Mouse (Mus musculus) adrenal gland, adult 8-10 months (tissue): ENCODE measurements at regions not wholly inside any gene's neighbourhood (a gene's known extent, or its start where the extent isn't known, plus 50 kb on each side); places are given as distances from the start of the nearest gene placed in this dataset.

Experiments
- DNase-seq: peaks from one replicate; pipeline ENCODE4 v3.0.0; 2022

- DNase-seq, result no peak
Observed at GRCm38 (mm10) chr6:98872334-98872733, 529.8 kb upstream of the Gm765 start.

- DNase-seq, result no peak
Observed at GRCm38 (mm10) chr6:98869772-98870171, 527.2 kb upstream of the Gm765 start.

- no peak for DNase-seq
Observed at GRCm38 (mm10) chr6:98864306-98864705, 521.8 kb upstream of the Gm765 start.

- DNase-seq, result no peak
Observed at GRCm38 (mm10) chr6:98855958-98856357, 513.4 kb upstream of the Gm765 start.

DNA sequence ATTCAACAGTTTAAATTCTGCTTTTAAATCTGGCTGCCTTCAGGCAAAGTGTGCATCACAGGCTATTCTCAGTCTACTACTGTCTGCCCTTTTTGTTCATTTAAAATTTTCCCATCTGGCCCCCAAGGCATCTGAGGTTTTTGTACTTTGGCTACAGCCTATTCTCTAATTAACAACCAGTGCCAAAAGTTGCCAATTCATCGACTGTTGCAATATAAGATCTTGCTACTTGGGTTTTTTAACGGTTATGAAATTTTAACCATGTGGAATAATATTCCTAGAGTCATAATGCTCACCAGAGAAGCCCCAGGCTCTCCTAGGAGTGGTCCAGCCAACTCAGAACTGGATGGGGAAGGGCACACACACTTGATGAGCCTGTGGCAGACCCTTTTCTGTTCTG, 508.4 kb upstream of the Gm765 start:
- no peak for DNase-seq

- no peak for DNase-seq
Observed at GRCm38 (mm10) chr6:98848835-98849234, 506.3 kb upstream of the Gm765 start.

DNA sequence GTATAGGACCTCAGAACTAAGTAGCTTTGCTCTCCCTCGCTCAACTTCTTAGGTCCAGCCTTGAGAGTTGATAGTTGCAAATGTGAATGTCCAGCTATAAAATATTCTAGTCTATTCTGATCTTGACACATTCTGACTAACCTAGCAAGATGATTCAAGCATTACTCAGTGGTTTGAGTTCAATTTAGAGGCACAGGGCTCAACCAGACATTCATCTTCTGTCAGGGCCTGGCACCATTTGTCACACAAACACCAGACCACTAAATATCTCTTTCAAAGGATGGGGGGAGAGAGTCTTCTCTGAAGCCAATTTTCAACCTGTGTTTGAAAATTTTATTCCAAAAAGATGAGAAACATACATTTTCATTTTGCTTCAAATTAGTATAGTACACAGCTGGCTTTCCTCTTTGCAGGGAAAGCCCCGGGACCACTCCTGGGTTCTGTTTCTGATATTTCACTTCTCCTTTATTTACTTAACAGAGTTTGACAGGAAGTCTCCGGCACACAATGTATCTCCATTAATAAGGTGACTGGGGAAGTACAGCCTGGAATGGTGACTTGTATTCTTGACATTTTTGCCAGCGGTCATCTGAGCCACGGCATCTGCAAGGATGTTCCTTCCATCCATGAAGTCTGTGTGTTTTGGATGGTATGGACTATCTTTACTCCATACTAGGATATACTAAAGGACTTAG, 503.6 kb upstream of the Gm765 start:
- DNase-seq, result no peak

DNA sequence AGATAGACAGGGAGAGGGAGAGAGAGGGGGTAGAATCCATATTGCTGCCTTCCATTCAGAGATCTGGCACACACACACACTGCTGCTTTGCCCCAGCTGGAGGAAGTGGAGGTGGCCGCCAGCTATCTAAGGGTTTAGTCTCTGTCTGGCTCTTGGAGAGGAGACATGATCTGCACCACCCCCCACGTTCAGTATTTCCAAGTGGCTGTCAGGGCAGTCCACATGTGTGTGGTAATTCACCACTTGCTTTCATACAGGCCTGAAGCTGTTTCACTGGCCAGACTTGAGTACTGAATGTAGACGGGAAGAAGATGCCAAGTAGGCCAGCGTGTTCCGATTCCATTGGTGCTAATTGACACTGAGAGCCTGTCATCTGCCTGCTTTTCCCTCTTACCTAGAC, 501.0 kb upstream of the Gm765 start:
- DNase-seq, result peak; percentile 2

- no peak for DNase-seq
Observed at GRCm38 (mm10) chr6:98842924-98843323, 500.4 kb upstream of the Gm765 start.

- no peak for DNase-seq
Observed at GRCm38 (mm10) chr6:98833922-98834321, 491.4 kb upstream of the Gm765 start.

DNA sequence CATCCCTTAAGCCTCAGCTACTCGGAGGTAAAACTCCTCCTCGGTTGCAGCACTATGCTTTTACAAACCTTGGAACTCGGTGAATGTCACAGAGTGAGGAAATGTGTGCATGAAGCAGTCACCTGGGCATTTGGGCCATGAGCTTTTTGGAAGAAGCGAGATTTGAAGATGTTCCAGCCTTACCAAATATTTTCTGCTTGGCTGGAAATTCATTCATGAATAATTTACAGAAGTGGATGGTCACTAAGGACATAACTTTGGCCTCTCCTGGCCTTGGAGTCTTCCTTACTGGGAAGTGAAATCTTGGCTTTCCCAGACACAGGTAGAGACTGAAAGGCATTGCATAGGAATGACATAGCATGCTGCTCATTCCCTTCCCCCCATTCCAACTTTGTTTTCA, 487.6 kb upstream of the Gm765 start:
- no peak for DNase-seq

- no peak for DNase-seq
Observed at GRCm38 (mm10) chr6:98808046-98808445, 465.5 kb upstream of the Gm765 start.

GRCm38 (mm10) chr6:98803384-98803949, 460.9 kb upstream of the Gm765 start:
- DNase-seq, result no peak

DNA sequence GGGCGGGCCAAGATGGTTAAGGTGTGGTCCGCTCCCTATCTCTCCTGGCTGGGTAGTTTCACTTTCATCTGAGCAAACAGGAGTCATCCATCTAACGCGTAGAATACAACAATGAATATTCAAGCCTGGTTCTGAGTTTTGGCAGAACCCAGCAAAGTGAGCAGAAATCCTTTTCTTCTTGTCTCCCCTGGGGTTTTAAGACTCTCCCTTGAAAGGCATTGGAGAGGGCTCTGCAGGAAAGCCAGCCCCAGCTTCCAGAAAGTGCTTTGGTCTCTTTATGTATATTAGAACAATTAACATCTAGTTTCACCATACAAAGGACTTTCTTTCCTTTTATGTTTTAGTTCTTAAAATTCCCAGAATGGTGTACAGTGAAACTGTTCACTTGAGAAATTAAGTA, 458.5 kb upstream of the Gm765 start:
- no peak for DNase-seq

- no peak for DNase-seq
Observed at GRCm38 (mm10) chr6:98800040-98800439, 457.5 kb upstream of the Gm765 start.

GRCm38 (mm10) chr6:98797778-98798177, 455.2 kb upstream of the Gm765 start:
- DNase-seq, result no peak

DNA sequence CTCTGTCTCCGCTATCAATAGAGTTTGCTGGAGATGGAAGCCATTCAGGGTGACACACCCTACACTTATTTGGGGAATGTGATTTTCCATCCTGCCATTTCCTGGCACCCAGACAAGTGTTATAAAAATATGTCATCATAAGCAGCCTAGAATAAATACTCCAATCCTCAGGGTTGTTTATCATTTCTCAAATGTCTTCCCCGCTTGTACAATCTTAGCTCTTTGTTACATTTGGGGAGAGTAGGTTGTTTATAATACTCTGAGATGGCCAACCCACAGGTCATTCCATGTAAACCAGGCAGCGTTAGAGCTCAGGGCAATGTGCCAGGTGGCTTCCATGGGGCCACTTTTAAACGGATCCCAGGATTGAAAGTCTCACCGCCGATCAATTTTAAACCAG, 454.8 kb upstream of the Gm765 start:
- no peak for DNase-seq

DNA sequence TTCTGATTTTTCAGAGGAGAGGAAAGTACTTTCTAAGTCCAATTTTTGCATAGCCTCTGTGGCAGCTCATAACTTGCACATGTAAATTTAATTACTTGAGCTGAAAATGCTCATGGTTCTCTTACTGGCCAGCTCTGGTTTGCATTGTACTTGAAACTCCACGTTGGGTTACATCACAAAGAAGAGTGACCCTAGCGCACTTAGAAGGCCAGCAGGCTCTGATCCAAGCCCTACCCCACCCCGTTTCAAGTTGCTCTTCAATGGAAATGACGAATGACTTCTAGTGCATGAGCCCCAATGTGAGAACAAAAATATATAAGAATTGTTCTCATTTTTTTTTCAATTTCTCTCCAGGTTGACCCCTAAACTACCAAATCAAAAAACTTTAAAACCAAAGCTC, 454.1 kb upstream of the Gm765 start:
- no peak for DNase-seq

DNA sequence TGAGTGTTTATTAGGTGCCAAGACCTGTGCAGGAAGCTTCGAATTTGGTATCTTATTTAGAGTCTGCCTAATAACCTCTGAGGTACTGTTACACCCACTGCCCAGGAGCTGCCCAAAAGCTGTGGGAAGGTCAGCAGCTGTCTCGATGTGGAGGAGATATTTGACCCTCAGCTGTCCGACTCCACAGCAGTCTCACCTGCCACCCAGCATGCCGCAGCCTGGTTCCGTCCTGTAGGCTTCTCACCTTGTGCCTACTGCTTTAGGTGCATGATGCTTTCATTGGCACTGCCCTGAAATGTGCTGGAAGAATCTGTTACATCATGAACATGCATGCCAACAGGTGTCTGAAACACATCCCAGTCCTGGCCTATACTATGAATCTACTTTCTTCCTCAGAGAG, 444.9 kb upstream of the Gm765 start:
- DNase-seq, result no peak

DNA sequence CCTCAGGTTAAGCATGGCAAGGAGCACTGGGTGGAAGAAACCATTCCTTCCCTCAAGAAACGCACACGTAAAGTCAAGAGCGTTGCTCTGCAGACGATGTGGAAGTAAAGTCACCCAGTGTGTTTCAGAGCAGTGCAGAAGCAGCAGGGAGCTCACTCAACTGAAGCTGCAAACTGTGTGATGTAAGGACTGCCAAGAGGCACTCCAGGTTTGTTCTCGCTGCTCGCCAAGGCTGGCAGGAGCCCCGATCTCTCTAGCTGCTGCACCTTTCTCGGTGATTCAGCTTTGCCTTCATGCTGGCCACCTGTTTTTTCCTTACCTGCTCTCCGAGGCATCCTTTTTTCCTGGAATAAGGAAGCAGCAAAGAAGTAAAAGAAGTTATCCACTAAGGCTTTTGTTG, 439.5 kb upstream of the Gm765 start:
- DNase-seq, result no peak

DNA sequence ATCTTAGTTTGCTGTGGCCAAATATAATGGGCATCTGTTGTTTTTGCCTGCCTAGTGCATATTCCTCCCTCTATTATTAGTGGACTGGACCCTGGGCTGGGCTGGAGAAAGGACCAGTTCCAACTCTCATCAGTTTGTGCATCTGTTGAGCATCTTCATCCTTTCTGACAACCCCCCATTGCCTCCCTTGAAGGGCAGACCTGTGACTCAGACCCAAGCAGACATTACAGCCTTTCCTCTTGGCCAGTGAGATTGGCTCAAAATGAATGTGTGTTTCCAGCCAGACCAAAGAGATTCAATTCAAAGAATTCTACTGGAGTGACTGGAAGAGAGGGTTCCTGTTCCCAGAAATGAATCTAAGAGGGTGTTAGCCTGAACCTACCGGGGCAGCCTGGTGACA, 433.2 kb upstream of the Gm765 start:
- no peak for DNase-seq

GRCm38 (mm10) chr6:98769999-98770398, 427.4 kb upstream of the Gm765 start:
- DNase-seq, result no peak

DNA sequence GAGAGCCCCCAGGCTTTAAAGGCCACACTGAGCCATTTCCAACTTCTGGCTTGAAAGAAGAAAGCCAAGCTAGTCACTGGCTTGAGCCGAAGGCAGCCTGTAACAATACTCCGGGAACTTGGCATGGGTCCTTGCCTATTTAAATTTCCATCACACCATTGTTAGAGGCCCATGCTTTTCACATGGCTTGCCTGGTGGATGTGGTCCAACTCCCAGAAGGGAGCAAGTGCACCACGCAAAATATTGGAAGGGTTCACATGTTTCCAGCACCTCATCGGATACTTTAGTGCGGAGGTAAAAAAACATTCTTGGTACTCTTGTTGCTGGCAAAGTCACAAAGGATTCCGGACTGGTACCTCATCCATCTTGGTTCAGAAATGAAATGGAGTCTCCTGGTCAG, 426.8 kb upstream of the Gm765 start:
- no peak for DNase-seq

- DNase-seq, result no peak
Observed at GRCm38 (mm10) chr6:98767858-98768336, 425.3 kb upstream of the Gm765 start.

DNA sequence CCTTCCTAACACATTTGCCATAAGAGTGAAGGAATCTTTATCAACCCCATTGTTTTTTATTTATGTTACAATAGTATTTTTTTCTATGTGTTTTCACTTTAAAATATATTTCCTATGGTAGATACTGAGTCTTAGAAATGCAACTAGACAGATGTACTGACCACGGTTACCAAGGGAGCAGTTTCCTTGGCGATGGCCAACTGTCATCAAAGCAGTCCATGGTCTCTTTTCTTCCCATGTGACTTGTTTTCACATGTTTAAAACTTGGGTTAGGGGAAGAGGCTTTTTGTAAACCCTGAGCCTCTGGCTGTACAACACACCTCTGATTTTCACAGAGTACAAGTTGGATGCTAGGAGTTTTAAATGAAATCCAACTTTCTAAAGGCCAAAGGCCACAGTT, 411.9 kb upstream of the Gm765 start:
- DNase-seq, result no peak
